Mouse (Mus musculus) midbrain, embryonic 11.5 days (tissue): ENCODE results near the gene Rbm20. TPM values are rescaled to one million over a fixed set of nuclear protein-coding genes. Genes with fewer than 3 reads are reported as not detected.

Source experiments
- ATAC-seq: fragments of 200-750 bp; cut with Nextera tagmentation; 2 replicates; pipeline ENCODE4 v1.8.0; 2017; ENCODE audit warnings: moderate TSS enrichment, moderate library complexity; ENCODE audit not compliant: low FRiP score
- DNase-seq: peaks from one replicate; pipeline ENCODE4 v3.0.0; 2015; ENCODE audit warnings: low spot score; ENCODE audit errors: missing footprints
- H3K27ac ChIP-seq: fragments of 300-500 bp; sonication (generic); 2 replicates; pipeline ENCODE4 v1.5.1; 2014; ENCODE audit warnings: low read depth, low read length
- H3K27me3 ChIP-seq: fragments of 300-500 bp; sonication (generic); 2 replicates; pipeline ENCODE4 v1.6.1; 2014; ENCODE audit warnings: mild to moderate bottlenecking, low read length, moderate library complexity, mixed read lengths; ENCODE audit not compliant: control insufficient read depth, insufficient read depth
- H3K36me3 ChIP-seq: fragments of 300-500 bp; sonication (generic); 2 replicates; pipeline ENCODE4 v1.6.1; 2014; ENCODE audit warnings: mild to moderate bottlenecking, low read length, moderate library complexity, mixed read lengths; ENCODE audit not compliant: control insufficient read depth, insufficient read depth
- H3K4me1 ChIP-seq: fragments of 300-500 bp; sonication (generic); 2 replicates; pipeline ENCODE4 v1.6.1; 2014; ENCODE audit warnings: low read length; ENCODE audit not compliant: control insufficient read depth, insufficient read depth
- H3K4me2 ChIP-seq: fragments of 300-500 bp; sonication (generic); 2 replicates; pipeline ENCODE4 v1.6.1; 2014; ENCODE audit warnings: mild to moderate bottlenecking, moderate library complexity
- H3K4me3 ChIP-seq: fragments of 300-500 bp; sonication (generic); 2 replicates; pipeline ENCODE4 v1.5.1; 2014; ENCODE audit warnings: low read depth, low read length
- H3K9ac ChIP-seq: fragments of 300-500 bp; sonication (generic); 2 replicates; pipeline ENCODE4 v1.6.1; 2014; ENCODE audit warnings: low read length
- H3K9me3 ChIP-seq: fragments of 300-500 bp; sonication (generic); 2 replicates; pipeline ENCODE4 v1.6.1; 2016; ENCODE audit warnings: low read length; ENCODE audit not compliant: control insufficient read depth
- WGBS: fragments of 180-500 bp; shearing (Covaris S2); extraction: QIAGEN DNeasy Blood & Tissue Kit; methylation state at CpG from one replicate; pipeline ENCODE4 v1.1.7; 2014; 5-methylcytosine and 5-hydroxymethylcytosine counted together
- polyA plus RNA-seq: library from polyadenylated mRNA; unstranded; fragments of >200 nt; fragmentation: Nextera tagmentation; extraction: Ambion mirVana; gene quantifications from 2 replicates; pipeline ENCODE4 v1.2.1, GENCODE M21; 2014

Gene Rbm20
- polyA plus RNA-seq, 1 experiment from 2014 or later: 1.0 TPM

DNA sequence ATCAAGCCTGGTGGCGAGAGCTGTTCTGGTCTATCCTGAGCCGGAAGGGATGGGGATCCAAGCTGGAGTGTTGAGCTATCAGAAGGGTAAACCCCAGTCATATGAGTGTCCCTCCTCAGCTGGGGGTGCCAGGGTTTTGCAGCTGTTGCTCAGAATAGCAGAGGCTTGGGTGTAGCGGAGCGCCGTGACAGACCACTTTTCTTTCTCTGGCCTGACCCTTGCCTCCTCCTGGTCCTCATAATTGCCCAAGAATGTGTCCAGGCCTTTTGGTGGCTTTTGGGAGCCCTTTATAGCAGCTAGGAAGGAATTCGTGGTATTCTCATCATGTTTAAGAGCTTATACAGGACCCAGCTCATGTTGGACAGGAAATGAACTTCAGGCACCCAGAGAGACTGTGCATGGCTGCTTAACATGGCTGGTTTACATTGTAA, 61.6 kb downstream of the Rbm20 start:
- H3K27me3 ChIP-seq: no peaks in the 10 kb centered on the region
- WGBS: 75% methylated on average over 6 of the region's 6 CpGs
- H3K9ac ChIP-seq: no peak overlapping the region
- no peak for DNase-seq
- no peaks in the 10 kb centered on the region for H3K4me1 ChIP-seq
- no peaks in the 10 kb centered on the region for H3K36me3 ChIP-seq
- no peak for ATAC-seq
- H3K9me3 ChIP-seq: no peaks in the 10 kb centered on the region
- no peak overlapping the region for H3K4me3 ChIP-seq
- no peak overlapping the region for H3K27ac ChIP-seq
- no peak overlapping the region for H3K4me2 ChIP-seq

DNA sequence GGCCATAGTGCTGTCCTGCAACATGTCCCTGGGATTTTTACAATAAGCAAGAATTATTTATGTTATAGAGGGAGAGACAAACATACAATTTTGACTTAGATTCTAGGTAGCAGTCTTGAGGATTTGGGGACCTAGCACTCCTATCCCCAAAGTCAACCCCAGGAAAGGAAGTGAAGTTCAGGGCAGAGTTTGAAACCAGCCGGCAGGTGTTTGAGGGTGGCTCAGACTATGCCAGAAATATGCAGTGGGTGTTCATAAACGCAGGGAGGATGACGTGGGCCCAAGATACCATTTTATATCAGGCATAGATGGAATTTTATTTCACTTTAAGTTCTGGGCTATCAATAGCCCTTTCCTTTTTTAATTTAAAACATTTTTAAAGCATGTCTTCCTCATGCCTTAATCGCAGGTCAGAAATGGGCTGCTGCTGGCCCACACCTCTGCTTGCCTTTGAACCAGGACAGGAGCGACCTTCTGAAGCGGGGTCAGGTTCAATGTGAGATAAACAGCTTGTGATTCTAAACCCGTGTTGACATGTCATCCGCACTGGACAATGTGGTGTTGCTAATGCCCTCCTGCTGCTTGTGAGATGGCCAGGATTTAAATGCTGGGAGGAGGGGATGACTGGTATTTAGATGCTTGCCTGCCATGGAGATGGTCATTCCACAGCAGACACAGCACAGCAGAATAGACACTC, 62.6 kb downstream of the Rbm20 start:
- DNase-seq (no peak), ATAC-seq (no peak)
- Histone ChIP-seq H3K27me3 (no peaks in the 10 kb centered on the region), H3K4me3 (no peak overlapping the region), H3K4me2 (no peak overlapping the region), H3K27ac (no peak overlapping the region), H3K9me3 (no peaks in the 10 kb centered on the region), H3K36me3 (no peaks in the 10 kb centered on the region), H3K9ac (no peak overlapping the region), H3K4me1 (no peaks in the 10 kb centered on the region)
- WGBS: 70% methylated on average over 8 of the region's 8 CpGs

DNA sequence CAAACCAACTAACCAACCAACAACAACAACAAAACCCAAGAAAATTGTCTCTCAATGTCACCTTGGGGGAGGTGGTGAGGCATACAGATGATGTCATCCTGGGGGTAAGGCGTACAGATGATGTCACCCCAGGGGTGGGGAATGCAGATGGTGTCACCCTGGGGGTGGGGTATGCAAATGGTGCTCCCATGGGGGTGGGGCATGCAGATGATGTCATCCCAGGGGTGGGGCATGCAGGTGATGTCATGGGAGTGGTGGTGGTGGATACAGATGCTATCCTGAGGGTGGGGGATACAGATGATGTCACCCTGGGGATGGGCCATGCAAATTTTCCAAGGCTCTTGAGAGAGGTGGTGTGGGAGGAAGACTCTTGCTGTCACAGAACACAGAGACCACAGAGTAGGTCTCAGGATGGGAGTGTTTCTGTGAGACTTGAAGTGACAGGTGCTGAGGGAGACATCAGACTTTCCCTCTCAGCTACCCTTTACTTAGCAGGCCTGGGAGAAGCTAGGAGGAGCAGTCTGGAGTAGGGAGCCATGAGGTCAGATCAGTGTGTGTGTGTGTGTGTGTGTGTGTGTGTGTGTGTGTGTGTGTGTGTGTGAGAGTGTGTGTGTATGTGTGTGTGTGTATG, 63.8 kb downstream of the Rbm20 start:
- no peaks in the 10 kb centered on the region for H3K36me3 ChIP-seq
- 80% methylated on average over 1 of the region's 1 CpGs for WGBS
- no peak overlapping the region for H3K27ac ChIP-seq
- no peak overlapping the region for H3K9ac ChIP-seq
- no peak overlapping the region for H3K4me2 ChIP-seq
- H3K4me3 ChIP-seq: no peak overlapping the region
- H3K9me3 ChIP-seq: no peaks in the 10 kb centered on the region
- H3K27me3 ChIP-seq: no peaks in the 10 kb centered on the region
- DNase-seq: peak; percentile 53
- H3K4me1 ChIP-seq: no peaks in the 10 kb centered on the region
- 0 out of 2 replicates have a peak, but pooled peaks have one; percentile 19 for ATAC-seq

DNA sequence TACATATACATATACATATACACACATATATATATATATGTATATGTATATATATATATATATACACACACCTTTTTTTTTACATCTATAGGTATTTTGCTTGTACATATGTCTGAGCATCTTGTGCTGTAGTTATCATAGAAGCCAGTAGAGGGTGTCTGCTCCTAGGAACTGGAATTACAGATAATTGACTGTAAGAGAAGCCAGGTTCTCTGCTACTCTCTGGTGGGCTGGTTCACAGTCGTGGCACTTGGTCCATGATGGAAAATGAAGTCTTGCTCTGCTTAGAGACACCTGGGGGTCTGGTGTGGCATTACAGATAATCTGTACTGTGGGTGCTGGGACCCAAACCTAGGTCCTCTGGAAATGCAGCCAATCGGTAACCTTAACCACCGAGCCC, 64.8 kb downstream of the Rbm20 start:
- Histone ChIP-seq H3K4me2 (no peak overlapping the region), H3K27ac (no peak overlapping the region), H3K9me3 (no peaks in the 10 kb centered on the region), H3K36me3 (no peaks in the 10 kb centered on the region), H3K4me1 (no peaks in the 10 kb centered on the region), H3K9ac (no peak overlapping the region), H3K27me3 (no peaks in the 10 kb centered on the region), H3K4me3 (no peak overlapping the region)
- DNase-seq: peak; percentile 89
- ATAC-seq: no peak
- WGBS: 75% methylated on average over 3 of the region's 3 CpGs

DNA sequence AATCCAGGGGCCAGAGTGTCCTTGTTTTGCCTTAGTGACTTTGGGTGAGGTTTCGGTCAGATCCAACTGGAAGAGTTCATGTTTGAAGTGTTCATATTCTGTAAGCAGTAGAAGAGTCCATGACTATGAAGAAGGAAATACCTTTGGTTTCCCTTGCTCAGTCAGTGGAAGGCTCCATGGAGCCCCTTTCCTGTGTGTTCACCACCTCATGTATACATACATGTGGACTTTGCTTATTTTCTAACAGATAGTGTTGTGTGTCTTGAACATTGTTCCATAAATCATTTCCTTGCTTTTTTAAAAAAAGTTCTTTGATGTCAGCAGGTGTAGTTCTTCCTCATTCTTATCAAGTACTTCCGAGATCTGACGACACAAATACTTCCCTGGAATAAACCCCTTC, 68.2 kb downstream of the Rbm20 start:
- Histone ChIP-seq H3K4me1 (no peaks in the 10 kb centered on the region), H3K4me2 (no peak overlapping the region), H3K9me3 (no peaks in the 10 kb centered on the region), H3K4me3 (no peak overlapping the region), H3K9ac (no peak overlapping the region), H3K27ac (no peak overlapping the region), H3K27me3 (no peaks in the 10 kb centered on the region), H3K36me3 (no peaks in the 10 kb centered on the region)
- DNase-seq (no peak), ATAC-seq (no peak)
- WGBS: 92% methylated on average over 3 of the region's 3 CpGs

DNA sequence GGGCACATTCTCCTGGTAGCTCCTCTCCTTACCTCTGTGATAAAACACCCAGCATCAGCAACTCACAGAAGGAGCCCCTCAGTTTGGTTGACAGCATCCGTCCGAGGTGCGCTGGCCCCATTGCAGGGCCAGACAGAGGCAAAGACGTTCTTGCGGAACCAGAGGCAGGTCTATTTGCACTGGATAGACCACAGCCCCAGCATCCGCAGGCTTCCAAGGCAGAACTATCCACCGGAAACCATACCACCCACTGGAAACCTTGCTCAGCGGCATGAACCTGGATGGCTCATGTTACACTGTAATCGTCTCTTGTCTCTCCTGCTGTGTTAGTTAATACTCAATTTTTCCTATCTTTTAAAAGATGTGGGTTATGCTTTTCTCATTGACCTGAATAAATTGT, 69.0 kb downstream of the Rbm20 start:
- peak; percentile 61 for DNase-seq
- H3K4me2 ChIP-seq: no peak overlapping the region
- no peaks in the 10 kb centered on the region for H3K4me1 ChIP-seq
- H3K4me3 ChIP-seq: no peak overlapping the region
- H3K9me3 ChIP-seq: no peaks in the 10 kb centered on the region
- no peaks in the 10 kb centered on the region for H3K36me3 ChIP-seq
- no peaks in the 10 kb centered on the region for H3K27me3 ChIP-seq
- no peak overlapping the region for H3K27ac ChIP-seq
- no peak overlapping the region for H3K9ac ChIP-seq
- no peak for ATAC-seq
- 81% methylated on average over 9 of the region's 9 CpGs for WGBS

DNA sequence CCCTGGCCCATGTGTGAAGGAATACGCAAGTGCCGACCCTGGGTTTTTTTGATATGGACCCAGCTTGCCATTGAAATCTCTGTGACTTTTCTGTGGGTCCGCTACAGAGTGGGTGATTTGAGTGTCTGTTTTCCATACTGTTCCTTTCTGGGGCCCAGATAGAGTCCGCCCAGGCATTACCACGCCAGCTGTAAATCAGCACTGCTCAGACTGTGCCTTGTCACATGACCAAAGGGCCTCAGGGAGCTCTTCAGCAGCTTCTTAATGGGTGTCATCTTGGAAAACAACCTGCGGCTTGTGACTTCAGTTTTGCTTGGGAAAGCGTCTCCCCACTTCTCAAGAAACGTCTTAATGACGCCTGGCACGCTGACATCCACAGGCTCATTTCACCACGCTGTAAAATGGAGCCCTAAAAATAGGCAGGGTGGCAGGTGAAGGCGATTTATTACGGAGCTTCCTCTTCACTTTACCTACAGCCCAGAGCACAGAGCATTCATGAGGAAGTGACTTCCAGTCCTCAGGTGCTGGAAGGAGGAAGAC, 71.2 kb downstream of the Rbm20 start:
- 94% methylated on average over 13 of the region's 13 CpGs for WGBS
- no peak overlapping the region for H3K4me2 ChIP-seq
- no peaks in the 10 kb centered on the region for H3K4me1 ChIP-seq
- no peak overlapping the region for H3K27ac ChIP-seq
- no peak overlapping the region for H3K9ac ChIP-seq
- no peak for ATAC-seq
- DNase-seq: peak; percentile 74
- H3K36me3 ChIP-seq: no peaks in the 10 kb centered on the region
- H3K4me3 ChIP-seq: no peak overlapping the region
- no peaks in the 10 kb centered on the region for H3K27me3 ChIP-seq
- H3K9me3 ChIP-seq: no peaks in the 10 kb centered on the region

DNA sequence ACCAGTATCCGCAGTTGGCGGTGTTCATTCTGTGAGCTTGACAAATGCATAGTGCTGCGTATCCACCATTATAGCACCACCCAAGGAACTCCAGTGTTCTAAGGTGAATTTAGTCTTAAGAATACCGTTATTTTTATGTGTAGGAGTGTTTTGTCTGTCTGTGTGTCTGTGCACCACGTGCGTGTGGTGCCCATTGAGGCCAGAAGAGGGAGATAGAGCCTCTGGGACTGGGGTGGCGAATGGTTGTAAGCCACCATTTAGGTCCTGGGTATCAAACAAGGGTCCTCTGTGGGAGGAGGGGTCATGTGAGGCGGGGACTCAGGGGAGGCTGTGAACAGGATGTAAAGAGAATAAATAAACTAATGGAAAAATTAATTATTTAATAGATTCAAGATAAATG, 72.2 kb downstream of the Rbm20 start:
- Histone ChIP-seq H3K27ac (no peak overlapping the region), H3K4me3 (no peak overlapping the region), H3K9ac (no peak overlapping the region), H3K9me3 (no peaks in the 10 kb centered on the region), H3K4me2 (no peak overlapping the region), H3K36me3 (no peaks in the 10 kb centered on the region), H3K27me3 (no peaks in the 10 kb centered on the region), H3K4me1 (no peaks in the 10 kb centered on the region)
- 94% methylated on average over 8 of the region's 8 CpGs for WGBS
- peak; percentile 12 for DNase-seq
- no peak for ATAC-seq

DNA sequence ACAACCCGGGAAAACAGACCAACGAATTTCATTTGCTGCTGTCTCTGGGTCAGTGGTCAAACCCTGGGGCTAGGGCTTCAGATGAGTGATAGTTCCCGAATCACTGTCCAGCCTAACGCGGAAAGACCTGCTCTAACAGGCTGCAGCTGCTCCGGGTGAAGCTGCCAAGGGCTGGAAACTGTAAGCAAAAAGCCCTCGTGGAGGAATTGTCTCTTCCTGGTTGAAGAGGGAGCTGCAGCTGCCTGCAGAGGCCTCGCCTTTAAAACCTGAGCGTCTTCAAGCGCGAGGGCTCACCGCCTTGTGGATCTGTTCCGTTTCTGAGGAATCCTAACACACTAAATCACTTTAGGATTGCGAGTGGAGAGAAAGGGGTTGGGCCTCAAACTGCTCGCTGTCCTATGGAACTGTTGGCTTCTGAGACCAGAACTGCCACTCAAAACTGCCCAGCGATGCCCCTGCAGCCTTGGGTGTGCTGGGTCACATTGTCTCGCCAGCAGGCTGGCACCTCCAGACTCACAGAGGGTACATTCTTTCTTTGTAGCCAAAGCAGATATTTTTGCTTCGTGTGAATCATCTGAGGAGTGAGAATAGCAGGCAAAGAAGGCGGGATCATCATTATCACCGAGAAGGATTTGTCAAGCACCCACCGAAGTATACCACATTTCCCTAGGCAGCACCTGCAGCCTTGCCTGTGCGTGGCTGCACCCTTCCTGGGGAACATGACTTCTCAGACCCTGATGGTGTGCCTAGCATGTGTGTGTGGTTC, 74.5 kb downstream of the Rbm20 start:
- Histone ChIP-seq H3K36me3 (no peaks in the 10 kb centered on the region), H3K27me3 (no peaks in the 10 kb centered on the region), H3K27ac (no peak overlapping the region), H3K4me3 (no peak overlapping the region), H3K9me3 (no peaks in the 10 kb centered on the region), H3K4me1 (no peaks in the 10 kb centered on the region), H3K9ac (no peak overlapping the region), H3K4me2 (no peak overlapping the region)
- 81% methylated on average over 22 of the region's 22 CpGs for WGBS
- DNase-seq: peak; percentile 72
- no peak for ATAC-seq
